Mouse (Mus musculus) E14TG2a.4 (cell line): ENCODE data around the gene Lpxn.

ENCODE experiments used
- CTCF ChIP-seq: conservative IDR thresholded peaks from 2 replicates; pipeline ENCODE4 v1.5.1; 2014; ENCODE audit warnings: low read length
- NANOG ChIP-seq: IDR thresholded peaks from 2 replicates; pipeline ENCODE4 v1.6.1; 2014; ENCODE audit warnings: borderline replicate concordance, low read length, mixed read lengths

DNA sequence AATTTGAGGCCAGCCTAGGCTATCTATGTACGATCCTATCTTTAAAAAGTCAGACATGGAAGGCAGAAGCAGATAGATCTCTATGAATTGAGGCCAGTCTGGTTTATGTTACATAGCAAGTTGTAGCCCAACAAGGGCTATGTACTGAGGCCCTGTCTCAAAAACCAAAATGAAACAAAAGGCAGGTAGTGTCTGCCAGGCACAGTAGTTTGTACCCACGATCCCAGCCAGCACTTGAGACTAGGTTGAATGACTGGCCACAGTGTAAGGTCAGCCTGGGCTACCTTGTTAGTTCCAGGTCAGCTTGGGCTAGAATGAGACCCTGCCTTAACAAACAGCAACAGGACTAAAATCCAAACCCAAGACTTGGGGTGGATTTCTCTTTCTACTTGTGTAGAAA lies 4.6 kb downstream of the Lpxn start:
- TF ChIP-seq CTCF (no peak), NANOG (no peak)
